Comparison of ENCODE assay signal across 22 mouse cellular contexts in genomic region chr9:21527100-21527801, GRCm38 (mm10). TPM values are rescaled to one million over a fixed set of nuclear protein-coding genes. Genes with fewer than 3 reads are reported as not detected.
DNase-seq lines count a peak whose midpoint lies in the region; ATAC-seq and TF ChIP-seq lines count a peak whose summit lies in the region.
"Had no signal": no experiment of that assay in that cellular context is flagged by ENCODE, and none has a peak within 500 bp of the region (broad histone marks: within the 10 kb centered on the region; RNA-seq: fewer than 3 reads in every experiment).

No protein-coding gene starts in this region.

- H3K4me1 ChIP-seq in megakaryocyte, embryonic 14.5 days, result peaks cover 55% of the 10 kb centered on the region
- peaks cover 27% of the 10 kb centered on the region for H3K4me1 ChIP-seq in liver, embryonic 12.5 days
- H3K4me1 ChIP-seq in liver, postnatal 0 days (ENCODE audit: insufficient read depth), result peaks cover 11% of the 10 kb centered on the region; the same call in 1 of the 2 replicates

- no peak overlapping the region for H3K4me2 ChIP-seq in liver, embryonic 12.5 days
- peak overlapping the region; percentile 50 for H3K4me2 ChIP-seq in liver, postnatal 0 days (ENCODE audit: low read depth, low read length)
- H3K4me2 ChIP-seq: embryonic facial prominence, embryonic 15.5 days; hindbrain, embryonic 12.5 days had no signal

- H3K4me3 ChIP-seq in megakaryocyte, embryonic 14.5 days (replicated peaks), result peak overlapping the region; percentile 21
- H3K4me3 ChIP-seq in liver, embryonic 12.5 days, result no peak overlapping the region
- H3K4me3 ChIP-seq in liver, postnatal 0 days (ENCODE audit: low read depth, low read length), result peak overlapping the region; percentile 48
- H3K4me3 ChIP-seq: embryonic facial prominence, embryonic 15.5 days; heart, embryonic 10.5 days; hindbrain, embryonic 12.5 days had no signal

- H3K9me3 ChIP-seq in megakaryocyte, embryonic 14.5 days, result no peaks in the 10 kb centered on the region
- no peaks in the 10 kb centered on the region for H3K9me3 ChIP-seq in liver, embryonic 12.5 days (replicated peaks)
- no peaks in the 10 kb centered on the region for H3K9me3 ChIP-seq in liver, postnatal 0 days (ENCODE audit: low read length)
- H3K9me3 ChIP-seq: embryonic facial prominence, embryonic 15.5 days; heart, embryonic 10.5 days; hindbrain, embryonic 12.5 days had no signal

- ATAC-seq in megakaryocyte, adult 5-6 weeks (ENCODE audit: poor library complexity, severe bottlenecking), result no peak
- no peak for ATAC-seq in liver, embryonic 12.5 days
- ATAC-seq in liver, postnatal 0 days, result no peak
- ATAC-seq: forebrain, embryonic 16.5 days; hindbrain, postnatal 0 days had no signal

- peaks cover 31% of the 10 kb centered on the region for H3K36me3 ChIP-seq in megakaryocyte, embryonic 14.5 days (replicated peaks; ENCODE audit: low read length)
- no peaks in the 10 kb centered on the region for H3K36me3 ChIP-seq in liver, embryonic 12.5 days
- peaks cover 2% of the 10 kb centered on the region; the same call in 1 of the 2 replicates for H3K36me3 ChIP-seq in liver, postnatal 0 days (replicated peaks; ENCODE audit: insufficient read depth, low read length)
- H3K36me3 ChIP-seq: heart, embryonic 10.5 days had no signal

- no peak for TF ChIP-seq CTCF in liver, postnatal 0 days (IDR thresholded peaks at IDR 0.05; ENCODE audit: low read depth)

- peak; percentile 56 for DNase-seq in MEL-GATA-1-ER (ENCODE audit: extremely low read depth, low read depth)
- DNase-seq in liver, postnatal 0 days, result no peak
- DNase-seq in adrenal gland, adult (ENCODE audit: inconsistent age in 2 of 2, low spot score in 1 of 2), result no peak
- DNase-seq in urinary bladder, adult 18-20 months (ENCODE audit: low spot score in 2 of 2), result no peak
- no peak for DNase-seq in left cerebral cortex, adult 8-10 months (ENCODE audit: low spot score in 2 of 2)
- DNase-seq: adrenal gland, postnatal 14 days; cerebellum, adult 2 months; cerebellum, postnatal 14 days; embryo, embryonic 11 days; gastrocnemius, postnatal 10 days; heart, adult 18-20 months; heart, postnatal 10 days; heart, postnatal 4 days had no signal

- H3K27ac ChIP-seq in liver, embryonic 12.5 days, result peak overlapping the region; percentile 45; the same call in 1 of the 2 replicates
- H3K27ac ChIP-seq in liver, postnatal 0 days (ENCODE audit: low read depth), result peak overlapping the region; percentile 17; the same call in 1 of the 2 replicates
- H3K27ac ChIP-seq: heart, embryonic 10.5 days; hindbrain, embryonic 12.5 days; hindbrain, postnatal 0 days had no signal

- 70% methylated on average over 2 of the region's 2 CpGs for WGBS in liver, embryonic 12.5 days (ENCODE audit: insufficient replicate concordance)
- WGBS in liver, postnatal 0 days (ENCODE audit: insufficient replicate concordance), result 82% methylated on average over 2 of the region's 2 CpGs

- TF ChIP-seq EP300 in liver, postnatal 0 days (IDR thresholded peaks at IDR 0.05; ENCODE audit: low read depth), result no peak

- H3K27me3 ChIP-seq in megakaryocyte, embryonic 14.5 days (replicated peaks), result no peaks in the 10 kb centered on the region
- H3K27me3 ChIP-seq in liver, embryonic 12.5 days (replicated peaks), result no peaks in the 10 kb centered on the region
- no peaks in the 10 kb centered on the region for H3K27me3 ChIP-seq in liver, postnatal 0 days (ENCODE audit: insufficient read depth, low read length)
- H3K27me3 ChIP-seq: embryonic facial prominence, embryonic 15.5 days; hindbrain, embryonic 12.5 days had no signal

- H3K9ac ChIP-seq in liver, embryonic 12.5 days, result no peak overlapping the region
- no peak overlapping the region for H3K9ac ChIP-seq in liver, postnatal 0 days (replicated peaks)
- H3K9ac ChIP-seq: embryonic facial prominence, embryonic 15.5 days; hindbrain, embryonic 12.5 days had no signal

RNA-seq across cellular contexts. Expression of gene AB124611, which starts 1.3 kb away (rescaled TPM):
- 44.7 and 70.3 TPM in 2 replicates for polyA plus RNA-seq in megakaryocyte, embryonic 14.5 days (2012; ENCODE audit: insufficient read depth, low replicate concordance)
- total RNA-seq in megakaryocyte, adult 5-6 weeks (2015), result 179 and 187 TPM in 2 replicates
- 290 and 296 TPM in 2 replicates for total RNA-seq in megakaryocyte, adult 5-6 weeks (2017)
- 2.6 and 3.1 TPM in 2 replicates for polyA plus RNA-seq in liver, embryonic 12.5 days (2016; fragmentation: Nextera tagmentation; extraction: Ambion mirVana)
- polyA plus RNA-seq in liver, postnatal 0 days (2015; fragmentation: Nextera tagmentation; extraction: Ambion mirVana), result 13.6 and 14.2 TPM in 2 replicates
- total RNA-seq in left cerebral cortex, adult 8-10 months (2022), result under 1 TPM in 3 of 4 experiments, not detected in 1; 0.27 to 0.68 (median 0.41) TPM
- total RNA-seq: ES-E14 had no signal

RNA-seq across cellular contexts. Expression of gene Tmed1, which starts 17.2 kb away (rescaled TPM):
- polyA plus RNA-seq in megakaryocyte, embryonic 14.5 days (2012; ENCODE audit: insufficient read depth, low replicate concordance), result 6.6 TPM in 1 of 2 replicates, not detected in the other
- total RNA-seq in megakaryocyte, adult 5-6 weeks (2015), result 5.4 and 6.2 TPM in 2 replicates
- 8.7 and 9.3 TPM in 2 replicates for total RNA-seq in megakaryocyte, adult 5-6 weeks (2017)
- polyA plus RNA-seq in liver, embryonic 12.5 days (2016; fragmentation: Nextera tagmentation; extraction: Ambion mirVana), result 42.8 and 44.0 TPM in 2 replicates
- 34.6 and 38.0 TPM in 2 replicates for polyA plus RNA-seq in liver, postnatal 0 days (2015; fragmentation: Nextera tagmentation; extraction: Ambion mirVana)
- 10 to 100 TPM; 15.1 to 18.4 (median 16.4) TPM for total RNA-seq in left cerebral cortex, adult 8-10 months (2022)

RNA-seq across cellular contexts. Expression of gene Carm1, which starts 19.4 kb away (rescaled TPM):
- 105 and 143 TPM in 2 replicates for polyA plus RNA-seq in megakaryocyte, embryonic 14.5 days (2012; ENCODE audit: insufficient read depth, low replicate concordance)
- total RNA-seq in megakaryocyte, adult 5-6 weeks (2015), result 19.1 and 26.3 TPM in 2 replicates
- 8.5 and 14.1 TPM in 2 replicates for total RNA-seq in megakaryocyte, adult 5-6 weeks (2017)
- polyA plus RNA-seq in liver, embryonic 12.5 days (2016; fragmentation: Nextera tagmentation; extraction: Ambion mirVana), result 39.0 and 41.0 TPM in 2 replicates
- 8.6 TPM in 2 replicates for polyA plus RNA-seq in liver, postnatal 0 days (2015; fragmentation: Nextera tagmentation; extraction: Ambion mirVana)
- 10 to 100 TPM; 76.4 to 91.3 (median 83.1) TPM for total RNA-seq in left cerebral cortex, adult 8-10 months (2022)
